In genomic region chr14:21853456-21854109, GRCm38 (mm10) we compare ENCODE assay signal across 8 mouse cellular contexts. TPM values are rescaled to one million over a fixed set of nuclear protein-coding genes. Genes with fewer than 3 reads are reported as not detected.
DNase-seq lines count a peak whose midpoint lies in the region; ATAC-seq and TF ChIP-seq lines count a peak whose summit lies in the region.

No protein-coding gene starts in this region.

- H3K27me3 ChIP-seq in embryonic facial prominence, embryonic 13.5 days = no peaks in the 10 kb centered on the region
- H3K27me3 ChIP-seq in heart, embryonic 13.5 days (replicated peaks) = no peaks in the 10 kb centered on the region; the same call in 1 of the 2 replicates
- no peaks in the 10 kb centered on the region for H3K27me3 ChIP-seq in kidney, embryonic 16.5 days (ENCODE audit: insufficient read depth, low read length)
- H3K27me3 ChIP-seq in liver, embryonic 16.5 days (ENCODE audit: control insufficient read depth, insufficient read depth, low read depth, low read length) = no peaks in the 10 kb centered on the region
- no peaks in the 10 kb centered on the region for H3K27me3 ChIP-seq in neural tube, embryonic 12.5 days (replicated peaks)
- H3K27me3 ChIP-seq in stomach, postnatal 0 days (ENCODE audit: control insufficient read depth, insufficient read depth, low read length) = no peaks in the 10 kb centered on the region

- H3K4me2 ChIP-seq in embryonic facial prominence, embryonic 13.5 days = peak overlapping the region; percentile 62
- H3K4me2 ChIP-seq in heart, embryonic 13.5 days = peak overlapping the region; percentile 75
- H3K4me2 ChIP-seq in kidney, embryonic 16.5 days (replicated peaks; ENCODE audit: low read depth, low read length) = peak overlapping the region; percentile 51
- H3K4me2 ChIP-seq in liver, embryonic 16.5 days (ENCODE audit: low read depth, low read length) = peak overlapping the region; percentile 73
- peak overlapping the region; percentile 47 for H3K4me2 ChIP-seq in neural tube, embryonic 12.5 days (replicated peaks)
- peak overlapping the region; percentile 43 for H3K4me2 ChIP-seq in stomach, postnatal 0 days (replicated peaks; ENCODE audit: low read depth)

- H3K36me3 ChIP-seq in embryonic facial prominence, embryonic 13.5 days = no peaks in the 10 kb centered on the region
- H3K36me3 ChIP-seq in heart, embryonic 13.5 days = no peaks in the 10 kb centered on the region
- H3K36me3 ChIP-seq in kidney, embryonic 16.5 days (ENCODE audit: insufficient read depth, low read length) = no peaks in the 10 kb centered on the region
- H3K36me3 ChIP-seq in liver, embryonic 16.5 days (ENCODE audit: control insufficient read depth, insufficient read depth) = no peaks in the 10 kb centered on the region
- no peaks in the 10 kb centered on the region for H3K36me3 ChIP-seq in neural tube, embryonic 12.5 days
- no peaks in the 10 kb centered on the region for H3K36me3 ChIP-seq in stomach, postnatal 0 days (ENCODE audit: control insufficient read depth, insufficient read depth, low read length)

- 9% methylated on average over 17 of the region's 17 CpGs for WGBS in embryonic facial prominence, embryonic 13.5 days
- 4% methylated on average over 17 of the region's 17 CpGs for WGBS in heart, embryonic 13.5 days
- WGBS in kidney, embryonic 16.5 days = 9% methylated on average over 17 of the region's 17 CpGs
- under 1% methylated on average over 17 of the region's 17 CpGs for WGBS in liver, embryonic 16.5 days (ENCODE audit: insufficient replicate concordance)
- 12% methylated on average over 17 of the region's 17 CpGs for WGBS in neural tube, embryonic 12.5 days
- 7% methylated on average over 17 of the region's 17 CpGs for WGBS in stomach, postnatal 0 days

- peak; percentile 92 for DNase-seq in CD4-positive, CD25-positive, alpha-beta regulatory T cell, adult 2 months (ENCODE audit: low read depth, low spot score)
- peak; percentile 76 to 84 for DNase-seq in adrenal gland, postnatal 36 days
- peak; percentile 76 for DNase-seq in stomach, postnatal 0 days (ENCODE audit: low spot score)

- TF ChIP-seq EP300 in stomach, postnatal 0 days (optimal IDR thresholded peaks at IDR 0.05) = no peak

- H3K9ac ChIP-seq in embryonic facial prominence, embryonic 13.5 days = peak overlapping the region; percentile 60
- peak overlapping the region; percentile 73 for H3K9ac ChIP-seq in heart, embryonic 13.5 days
- H3K9ac ChIP-seq in kidney, embryonic 16.5 days (replicated peaks; ENCODE audit: low read length) = peak overlapping the region; percentile 50
- H3K9ac ChIP-seq in liver, embryonic 16.5 days (ENCODE audit: low read depth, low read length) = peak overlapping the region; percentile 36
- 0 out of 2 replicates have a peak overlapping the region, but pooled peaks have one; percentile 6 for H3K9ac ChIP-seq in neural tube, embryonic 12.5 days
- no peak overlapping the region for H3K9ac ChIP-seq in stomach, postnatal 0 days (ENCODE audit: low read length)

- no peaks in the 10 kb centered on the region for H3K9me3 ChIP-seq in embryonic facial prominence, embryonic 13.5 days
- H3K9me3 ChIP-seq in heart, embryonic 13.5 days = no peaks in the 10 kb centered on the region
- no peaks in the 10 kb centered on the region for H3K9me3 ChIP-seq in kidney, embryonic 16.5 days (ENCODE audit: low read length)
- H3K9me3 ChIP-seq in liver, embryonic 16.5 days (replicated peaks; ENCODE audit: control insufficient read depth, low read length) = no peaks in the 10 kb centered on the region
- H3K9me3 ChIP-seq in neural tube, embryonic 12.5 days = no peaks in the 10 kb centered on the region
- no peaks in the 10 kb centered on the region for H3K9me3 ChIP-seq in stomach, postnatal 0 days (ENCODE audit: control insufficient read depth, low read length)

- H3K4me3 ChIP-seq in embryonic facial prominence, embryonic 13.5 days = peak overlapping the region; percentile 29
- H3K4me3 ChIP-seq in heart, embryonic 13.5 days = peak overlapping the region; percentile 45
- H3K4me3 ChIP-seq in kidney, embryonic 16.5 days (ENCODE audit: low read length) = peak overlapping the region; percentile 30
- peak overlapping the region; percentile 43 for H3K4me3 ChIP-seq in liver, embryonic 16.5 days (ENCODE audit: low read depth, low read length)
- H3K4me3 ChIP-seq in neural tube, embryonic 12.5 days = no peak overlapping the region
- H3K4me3 ChIP-seq in stomach, postnatal 0 days (ENCODE audit: low read depth, low read length) = no peak overlapping the region

- H3K27ac ChIP-seq in embryonic facial prominence, embryonic 13.5 days = 0 out of 2 replicates have a peak overlapping the region, but pooled peaks have one; percentile 48
- H3K27ac ChIP-seq in heart, embryonic 13.5 days (replicated peaks) = peak overlapping the region; percentile 62
- peak overlapping the region; percentile 57; the same call in 1 of the 2 replicates for H3K27ac ChIP-seq in kidney, embryonic 16.5 days (ENCODE audit: low read length)
- peak overlapping the region; percentile 93 for H3K27ac ChIP-seq in liver, embryonic 16.5 days (ENCODE audit: low read length)
- no peak overlapping the region for H3K27ac ChIP-seq in neural tube, embryonic 12.5 days
- H3K27ac ChIP-seq in stomach, postnatal 0 days (replicated peaks) = peak overlapping the region; percentile 50

- no peak for ATAC-seq in embryonic facial prominence, embryonic 13.5 days (ENCODE audit: insufficient number of reproducible peaks, insufficient read depth, low FRiP score, low TSS enrichment, low read depth)
- ATAC-seq in heart, embryonic 13.5 days (ENCODE audit: extremely low read depth, insufficient number of reproducible peaks, low FRiP score, low TSS enrichment) = peak; percentile 28; the same call in 1 of the 2 replicates
- 0 out of 2 replicates have a peak, but pooled peaks have one; percentile 28 for ATAC-seq in kidney, embryonic 16.5 days (ENCODE audit: low FRiP score, low TSS enrichment)
- peak; percentile 11; the same call in 1 of the 2 replicates for ATAC-seq in liver, embryonic 16.5 days (ENCODE audit: low read depth)
- no peak for ATAC-seq in neural tube, embryonic 12.5 days (ENCODE audit: low FRiP score, low read depth)
- ATAC-seq in stomach, postnatal 0 days (ENCODE audit: low FRiP score, low TSS enrichment) = peak; percentile 24; the same call in 1 of the 2 replicates

- H3K4me1 ChIP-seq in embryonic facial prominence, embryonic 13.5 days = peaks cover 31% of the 10 kb centered on the region
- peaks cover 49% of the 10 kb centered on the region for H3K4me1 ChIP-seq in heart, embryonic 13.5 days
- peaks cover 25% of the 10 kb centered on the region for H3K4me1 ChIP-seq in kidney, embryonic 16.5 days (ENCODE audit: insufficient read depth, low read length)
- peaks cover 55% of the 10 kb centered on the region for H3K4me1 ChIP-seq in liver, embryonic 16.5 days (ENCODE audit: control insufficient read depth, low read depth, low read length)
- peaks cover 29% of the 10 kb centered on the region for H3K4me1 ChIP-seq in neural tube, embryonic 12.5 days
- H3K4me1 ChIP-seq in stomach, postnatal 0 days (replicated peaks; ENCODE audit: control insufficient read depth, insufficient read depth) = no peaks in the 10 kb centered on the region

- TF ChIP-seq CTCF in stomach, postnatal 0 days (IDR thresholded peaks at IDR 0.05; ENCODE audit: low read depth) = peak; percentile 81

RNA-seq across cellular contexts. Expression of gene Comtd1, which starts 4.8 kb away (rescaled TPM):
- 10 to 100 TPM; 54.8 to 83.5 TPM for total RNA-seq in adrenal gland, postnatal 36 days (2021)
- polyA plus RNA-seq in embryonic facial prominence, embryonic 13.5 days (2015; fragmentation: Nextera tagmentation; extraction: Ambion mirVana) = 21.4 and 21.5 TPM in 2 replicates
- 36.7 and 44.7 TPM in 2 replicates for polyA plus RNA-seq in heart, embryonic 13.5 days (2015; fragmentation: Nextera tagmentation; extraction: Ambion mirVana)
- polyA plus RNA-seq in kidney, embryonic 16.5 days (2015; fragmentation: Nextera tagmentation; extraction: Ambion mirVana) = 30.8 and 36.2 TPM in 2 replicates
- polyA plus RNA-seq in liver, embryonic 16.5 days (2015; fragmentation: Nextera tagmentation; extraction: Ambion mirVana) = 15.8 and 18.4 TPM in 2 replicates
- polyA plus RNA-seq in neural tube, embryonic 12.5 days (2016; fragmentation: Nextera tagmentation; extraction: Ambion mirVana) = 15.0 and 19.6 TPM in 2 replicates
- 39.2 and 45.8 TPM in 2 replicates for polyA plus RNA-seq in stomach, postnatal 0 days (2015; fragmentation: Nextera tagmentation; extraction: Ambion mirVana)

RNA-seq across cellular contexts. Expression of gene Vdac2, which starts 28.5 kb away (rescaled TPM):
- total RNA-seq in adrenal gland, postnatal 36 days (2021) = 100 to 1,000 TPM; 206 to 231 TPM
- 209 and 221 TPM in 2 replicates for polyA plus RNA-seq in embryonic facial prominence, embryonic 13.5 days (2015; fragmentation: Nextera tagmentation; extraction: Ambion mirVana)
- 414 and 475 TPM in 2 replicates for polyA plus RNA-seq in heart, embryonic 13.5 days (2015; fragmentation: Nextera tagmentation; extraction: Ambion mirVana)
- 344 and 350 TPM in 2 replicates for polyA plus RNA-seq in kidney, embryonic 16.5 days (2015; fragmentation: Nextera tagmentation; extraction: Ambion mirVana)
- polyA plus RNA-seq in liver, embryonic 16.5 days (2015; fragmentation: Nextera tagmentation; extraction: Ambion mirVana) = 98.4 and 113 TPM in 2 replicates
- 258 and 269 TPM in 2 replicates for polyA plus RNA-seq in neural tube, embryonic 12.5 days (2016; fragmentation: Nextera tagmentation; extraction: Ambion mirVana)
- polyA plus RNA-seq in stomach, postnatal 0 days (2015; fragmentation: Nextera tagmentation; extraction: Ambion mirVana) = 276 and 279 TPM in 2 replicates

Comparison
In these comparisons a context has a peak if more than half of its experiments do, and no peak if none do; other contexts are left out.
1. ATAC-seq: peak in heart, embryonic 13.5 days (single experiment), kidney, embryonic 16.5 days (single experiment), liver, embryonic 16.5 days (single experiment) and stomach, postnatal 0 days (single experiment); none in embryonic facial prominence, embryonic 13.5 days (single experiment) and neural tube, embryonic 12.5 days (single experiment).
2. H3K4me3 ChIP-seq: peak in embryonic facial prominence, embryonic 13.5 days (single experiment), heart, embryonic 13.5 days (single experiment), kidney, embryonic 16.5 days (single experiment) and liver, embryonic 16.5 days (single experiment); none in neural tube, embryonic 12.5 days (single experiment) and stomach, postnatal 0 days (single experiment).
3. Peak in every context shown above with its lines, with median percentiles within 50 percentile points of each other: DNase-seq and H3K4me2 ChIP-seq.